Mouse (Mus musculus): ENCODE measurements at regions not wholly inside any gene's neighbourhood (a gene's known extent, or its start where the extent isn't known, plus 50 kb on each side); places are given as distances from the start of the nearest gene placed in this dataset.

GRCm38 (mm10) chr8:113916649-113917048, 68.1 kb upstream of the Adamts18 start:
- ATAC-seq (ENCODE audit: extremely low read depth, insufficient number of reproducible peaks, low FRiP score, poor library complexity, severe bottlenecking) = no peak

GRCm38 (mm10) chr8:113917197-113917596, 68.7 kb upstream of the Adamts18 start:
- ATAC-seq (ENCODE audit: extremely low read depth, insufficient number of reproducible peaks, low FRiP score, poor library complexity, severe bottlenecking) = no peak

- no peak for ATAC-seq (ENCODE audit: extremely low read depth, insufficient number of reproducible peaks, low FRiP score, poor library complexity, severe bottlenecking)
Measured at GRCm38 (mm10) chr8:113920306-113920705, 71.8 kb upstream of the Adamts18 start.

DNA sequence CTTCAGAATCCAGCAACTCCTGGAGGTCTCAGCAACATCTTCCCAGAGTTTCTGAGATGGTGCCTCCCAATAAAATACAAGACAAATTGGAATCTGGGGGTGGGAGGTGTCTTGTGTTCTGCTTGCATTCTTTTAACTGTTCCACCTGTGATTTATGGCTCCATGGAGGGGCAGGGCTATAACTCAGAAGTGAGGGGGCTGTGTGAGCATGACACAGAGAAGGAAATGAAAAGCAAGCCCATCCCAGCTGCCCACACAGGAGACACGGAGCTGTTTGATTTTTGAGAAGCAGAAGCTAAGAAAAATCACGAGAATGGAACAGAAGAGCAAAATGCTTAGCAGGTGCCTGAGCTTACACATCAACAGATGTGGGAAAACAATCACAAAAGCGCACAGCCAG, 74.8 kb upstream of the Adamts18 start:
- ATAC-seq (ENCODE audit: extremely low read depth, insufficient number of reproducible peaks, low FRiP score, poor library complexity, severe bottlenecking) = no peak

GRCm38 (mm10) chr8:113953721-113954120, 105.2 kb upstream of the Adamts18 start:
- no peak for ATAC-seq (ENCODE audit: extremely low read depth, insufficient number of reproducible peaks, low FRiP score, poor library complexity, severe bottlenecking)

DNA sequence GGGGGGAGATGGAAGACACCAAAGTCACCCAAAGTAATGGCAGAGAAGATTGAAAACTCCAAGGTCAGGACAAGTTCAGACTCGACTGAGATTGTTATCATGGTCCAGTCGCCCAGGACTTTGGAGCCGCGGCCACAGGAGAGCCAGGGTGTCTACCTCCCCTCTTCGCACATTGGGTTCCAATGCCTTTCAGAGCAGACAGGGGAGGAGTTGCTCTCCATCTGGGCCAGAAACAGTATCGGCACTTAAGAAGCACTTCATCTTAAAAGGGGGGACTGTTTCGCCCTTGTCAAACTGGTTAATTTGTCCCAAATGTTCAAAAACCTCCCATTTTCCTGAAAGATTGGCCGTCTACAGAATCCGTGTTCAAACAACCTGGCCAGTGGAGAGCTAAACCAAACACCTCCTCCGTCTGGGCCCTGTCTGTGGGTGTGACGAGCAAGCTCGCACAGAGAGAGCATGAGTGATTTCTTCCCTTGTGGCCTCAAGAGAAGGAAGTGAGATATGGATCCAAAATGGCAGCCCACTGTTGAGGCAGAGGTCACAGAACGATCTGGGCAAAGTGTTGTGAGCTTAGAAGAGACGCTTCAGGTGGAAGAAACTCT, 108.0 kb upstream of the Adamts18 start:
- ATAC-seq (ENCODE audit: extremely low read depth, insufficient number of reproducible peaks, low FRiP score, poor library complexity, severe bottlenecking) = no peak

GRCm38 (mm10) chr8:113957821-113958220, 109.3 kb upstream of the Adamts18 start:
- no peak for ATAC-seq (ENCODE audit: extremely low read depth, insufficient number of reproducible peaks, low FRiP score, poor library complexity, severe bottlenecking)

GRCm38 (mm10) chr8:113975810-113976209, 127.3 kb upstream of the Adamts18 start:
- ATAC-seq (ENCODE audit: extremely low read depth, insufficient number of reproducible peaks, low FRiP score, poor library complexity, severe bottlenecking) = no peak

GRCm38 (mm10) chr8:113976626-113977025, 128.1 kb upstream of the Adamts18 start:
- no peak for ATAC-seq (ENCODE audit: extremely low read depth, insufficient number of reproducible peaks, low FRiP score, poor library complexity, severe bottlenecking)

DNA sequence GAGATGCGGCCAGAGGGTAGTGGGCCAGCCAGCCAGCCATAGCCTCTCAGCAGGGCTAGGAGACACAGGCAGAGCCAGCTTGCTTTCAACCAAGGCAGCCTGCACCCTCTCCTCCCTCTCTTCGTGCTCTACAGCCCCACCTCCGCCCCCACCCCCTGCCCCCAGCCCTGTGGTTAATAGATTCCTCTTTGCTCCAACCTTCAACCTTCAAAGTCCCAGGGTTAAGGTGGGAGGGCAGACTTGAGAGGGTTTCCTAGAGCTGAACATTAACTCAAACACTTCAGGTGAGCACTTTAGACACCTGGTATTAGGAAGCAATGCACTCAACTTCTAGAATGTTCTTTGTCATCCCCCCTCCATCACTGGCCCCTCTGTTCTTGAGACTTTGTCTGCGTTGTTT, 128.5 kb upstream of the Adamts18 start:
- no peak for ATAC-seq (ENCODE audit: extremely low read depth, insufficient number of reproducible peaks, low FRiP score, poor library complexity, severe bottlenecking)

GRCm38 (mm10) chr8:113978946-113979345, 130.4 kb upstream of the Adamts18 start:
- no peak for ATAC-seq (ENCODE audit: extremely low read depth, insufficient number of reproducible peaks, low FRiP score, poor library complexity, severe bottlenecking)

DNA sequence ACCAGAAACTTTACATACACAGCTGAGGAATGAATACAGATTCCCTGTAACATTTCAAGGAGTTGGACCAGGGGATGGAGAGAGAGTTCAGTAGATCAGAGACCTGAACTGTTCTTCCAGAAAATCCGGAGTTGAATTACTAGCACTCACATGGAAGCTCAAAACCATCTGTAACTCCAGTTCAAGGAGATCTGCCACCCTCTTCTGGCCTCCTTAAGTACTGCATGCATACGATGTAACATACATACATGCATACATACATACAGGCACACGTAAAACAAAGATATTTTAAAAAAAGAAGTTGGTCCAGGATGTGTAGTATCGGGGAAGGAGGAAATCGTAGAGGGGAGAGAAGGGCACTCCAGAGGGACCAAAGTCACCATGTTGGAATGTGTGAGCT, 131.3 kb upstream of the Adamts18 start:
- no peak for ATAC-seq (ENCODE audit: extremely low read depth, insufficient number of reproducible peaks, low FRiP score, poor library complexity, severe bottlenecking)

- no peak for ATAC-seq (ENCODE audit: extremely low read depth, insufficient number of reproducible peaks, low FRiP score, poor library complexity, severe bottlenecking)
Measured at GRCm38 (mm10) chr8:113981339-113981738, 132.8 kb upstream of the Adamts18 start.

- ATAC-seq (ENCODE audit: extremely low read depth, insufficient number of reproducible peaks, low FRiP score, poor library complexity, severe bottlenecking) = no peak
Measured at GRCm38 (mm10) chr8:113984845-113985244, 136.3 kb upstream of the Adamts18 start.

- no peak for ATAC-seq (ENCODE audit: extremely low read depth, insufficient number of reproducible peaks, low FRiP score, poor library complexity, severe bottlenecking)
Measured at GRCm38 (mm10) chr8:113985471-113985870, 136.9 kb upstream of the Adamts18 start.

- ATAC-seq (ENCODE audit: extremely low read depth, insufficient number of reproducible peaks, low FRiP score, poor library complexity, severe bottlenecking) = no peak
Measured at GRCm38 (mm10) chr8:113985948-113986347, 137.4 kb upstream of the Adamts18 start.

DNA sequence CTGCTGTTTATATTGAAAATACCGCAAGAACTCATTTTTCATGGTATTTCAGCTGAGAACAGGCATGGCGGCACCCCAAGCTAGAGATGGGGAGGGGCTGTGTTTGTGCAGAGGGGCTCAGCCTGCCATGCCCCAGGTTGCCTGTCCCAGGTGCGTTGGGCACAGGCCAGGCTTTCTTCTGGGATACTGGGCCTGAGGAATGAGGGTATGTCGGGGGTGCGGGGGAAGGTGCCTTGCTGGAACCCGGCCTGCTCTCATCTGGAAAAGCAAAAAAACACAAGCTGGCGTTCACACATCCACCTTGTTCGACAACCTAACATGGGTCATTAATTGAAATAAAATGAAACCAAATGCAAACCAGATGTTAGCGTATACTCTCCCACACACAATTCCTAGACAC, 142.2 kb upstream of the Adamts18 start:
- no peak for ATAC-seq (ENCODE audit: extremely low read depth, insufficient number of reproducible peaks, low FRiP score, poor library complexity, severe bottlenecking)

DNA sequence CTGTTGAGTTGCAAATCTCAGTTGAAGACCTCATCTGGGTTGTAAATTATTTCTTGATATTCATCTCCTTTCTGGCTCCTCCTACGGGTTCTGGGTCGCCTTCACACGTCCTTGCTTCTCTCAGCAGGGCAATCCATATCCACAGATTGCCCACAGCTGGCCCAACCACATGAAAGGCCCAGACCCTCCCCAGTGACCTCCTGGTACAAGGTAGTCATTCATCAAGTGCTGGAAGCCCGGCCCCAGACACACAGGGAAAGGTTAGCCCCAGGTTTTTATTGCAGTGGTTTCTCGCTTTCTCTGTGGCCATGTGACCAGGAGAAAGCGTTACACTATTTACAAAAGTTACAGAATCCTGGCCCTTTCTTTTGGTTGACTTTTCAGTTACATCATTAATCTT, 134.5 kb upstream of the Nudt7 start:
- no peak for ATAC-seq (ENCODE audit: extremely low read depth, insufficient number of reproducible peaks, low FRiP score, poor library complexity, severe bottlenecking)

GRCm38 (mm10) chr8:114001674-114002073, 131.7 kb upstream of the Nudt7 start:
- ATAC-seq (ENCODE audit: extremely low read depth, insufficient number of reproducible peaks, low FRiP score, poor library complexity, severe bottlenecking) = no peak

- no peak for ATAC-seq (ENCODE audit: extremely low read depth, insufficient number of reproducible peaks, low FRiP score, poor library complexity, severe bottlenecking)
Measured at GRCm38 (mm10) chr8:114004436-114004835, 128.9 kb upstream of the Nudt7 start.

DNA sequence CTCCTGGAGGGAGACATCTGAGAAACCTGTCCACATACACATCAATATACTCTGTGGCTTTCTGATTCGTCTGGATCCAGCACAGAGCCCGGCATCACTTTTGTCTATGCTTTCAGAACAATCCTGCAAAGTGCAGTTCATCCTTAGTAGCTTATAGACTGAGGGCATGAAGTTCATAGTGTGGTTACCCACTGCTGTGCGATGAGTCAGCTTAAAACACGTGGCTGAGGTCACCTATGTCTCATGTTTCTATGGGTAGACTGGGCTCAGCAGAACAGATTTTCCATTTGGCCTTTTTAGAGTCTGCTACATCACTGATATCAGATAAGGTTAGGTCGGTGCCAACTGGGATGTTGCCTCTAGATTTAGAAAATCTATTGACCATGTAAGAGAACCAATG, 126.8 kb upstream of the Nudt7 start:
- no peak for ATAC-seq (ENCODE audit: extremely low read depth, insufficient number of reproducible peaks, low FRiP score, poor library complexity, severe bottlenecking)

Measured in neutrophil, adult 5-6 weeks (primary cell).